In genomic region chr6:128276349-128276748, GRCm38 (mm10) we compare ENCODE assay signal across 25 mouse cellular contexts. TPM values are rescaled to one million over a fixed set of nuclear protein-coding genes. Genes with fewer than 3 reads are reported as not detected.
DNase-seq lines count a peak whose midpoint lies in the region; ATAC-seq and TF ChIP-seq lines count a peak whose summit lies in the region.
"Had no signal": no experiment of that assay in that cellular context is flagged by ENCODE, and none has a peak within 500 bp of the region (broad histone marks: within the 10 kb centered on the region; RNA-seq: fewer than 3 reads in every experiment).

No protein-coding gene starts in this region.

- H3K9me3 ChIP-seq in heart, embryonic 11.5 days (replicated peaks; ENCODE audit: control insufficient read depth, low read length) = no peaks in the 10 kb centered on the region
- H3K9me3 ChIP-seq in E14TG2a.4 (ENCODE audit: low read length) = no peaks in the 10 kb centered on the region
- H3K9me3 ChIP-seq: embryonic facial prominence, embryonic 12.5 days; embryonic facial prominence, embryonic 15.5 days; forebrain, embryonic 12.5 days; forebrain, embryonic 15.5 days; heart, embryonic 10.5 days; hindbrain, embryonic 12.5 days; hindbrain, embryonic 15.5 days had no signal

- no peak for TF ChIP-seq POLR2A in heart, adult 2 months (IDR thresholded peaks at IDR 0.05; ENCODE audit: insufficient read depth, low read depth, low read length)

- H3K9ac ChIP-seq in heart, adult 2 months (ENCODE audit: low read depth, low read length) = no peak overlapping the region
- H3K9ac ChIP-seq in heart, embryonic 11.5 days (ENCODE audit: low read depth, low read length) = no peak overlapping the region
- H3K9ac ChIP-seq: embryonic facial prominence, embryonic 12.5 days; embryonic facial prominence, embryonic 15.5 days; forebrain, embryonic 12.5 days; forebrain, embryonic 15.5 days; hindbrain, embryonic 12.5 days; hindbrain, embryonic 15.5 days had no signal

- 57% methylated on average over 6 of the region's 6 CpGs for WGBS in heart, adult 2 months
- 89% methylated on average over 6 of the region's 6 CpGs for WGBS in heart, embryonic 11.5 days (ENCODE audit: insufficient replicate concordance)

- 0 out of 2 replicates have a peak, but pooled peaks have one; percentile 23 for TF ChIP-seq EP300 in heart, adult 2 months (IDR thresholded peaks at IDR 0.05; ENCODE audit: insufficient read depth, low read depth, low read length)

- H3K79me2 ChIP-seq in heart, adult 2 months (replicated peaks; ENCODE audit: control insufficient read depth, insufficient read depth, low read length) = 0 out of 2 replicates have a peak, but pooled peaks cover 2% of the 10 kb centered on the region

- H3K27me3 ChIP-seq in heart, adult 2 months (ENCODE audit: control insufficient read depth, insufficient read depth, low read length) = no peaks in the 10 kb centered on the region
- H3K27me3 ChIP-seq in heart, embryonic 11.5 days (ENCODE audit: control insufficient read depth, insufficient read depth, low read length) = no peaks in the 10 kb centered on the region
- no peaks in the 10 kb centered on the region for H3K27me3 ChIP-seq in E14TG2a.4 (ENCODE audit: insufficient read depth, low read length)
- H3K27me3 ChIP-seq: embryonic facial prominence, embryonic 12.5 days; embryonic facial prominence, embryonic 15.5 days; forebrain, embryonic 15.5 days; hindbrain, embryonic 12.5 days; hindbrain, embryonic 15.5 days had no signal

- TF ChIP-seq CTCF in heart, adult 2 months (IDR thresholded peaks at IDR 0.05) = no peak
- TF ChIP-seq CTCF in E14TG2a.4 (conservative IDR thresholded peaks at IDR 0.05; ENCODE audit: low read length) = no peak

- no peaks in the 10 kb centered on the region for H3K36me3 ChIP-seq in heart, adult 2 months (ENCODE audit: control insufficient read depth, insufficient read depth, low read length)
- H3K36me3 ChIP-seq in heart, embryonic 11.5 days (ENCODE audit: control insufficient read depth, insufficient read depth, low read length) = no peaks in the 10 kb centered on the region
- no peaks in the 10 kb centered on the region for H3K36me3 ChIP-seq in E14TG2a.4 (ENCODE audit: insufficient read depth, low read length)
- H3K36me3 ChIP-seq: embryonic facial prominence, embryonic 12.5 days; embryonic facial prominence, embryonic 15.5 days; forebrain, embryonic 12.5 days; forebrain, embryonic 15.5 days; hindbrain, embryonic 12.5 days; hindbrain, embryonic 15.5 days had no signal

- DNase-seq in heart, adult 2 months = no peak
- peak; percentile 78 for DNase-seq in adipocyte (ENCODE audit: low spot score)
- no peak for DNase-seq in layer of hippocampus, postnatal 14 days (ENCODE audit: low spot score in 2 of 2)
- DNase-seq: adrenal gland, postnatal 10 days; adrenal gland, postnatal 36 days; cerebellum, adult 11 months; cerebellum, adult 2 months; cerebellum, adult 9-11 months; gastrocnemius, postnatal 10 days; gastrocnemius, postnatal 36 days; kidney, adult 18-20 months had no signal

- intact Hi-C loops in heart, adult 2 months (cut with DNase I) = no loop called here

- H3K4me2 ChIP-seq in heart, embryonic 11.5 days = no peak overlapping the region
- H3K4me2 ChIP-seq: embryonic facial prominence, embryonic 12.5 days; embryonic facial prominence, embryonic 15.5 days; forebrain, embryonic 12.5 days; forebrain, embryonic 15.5 days; hindbrain, embryonic 12.5 days; hindbrain, embryonic 15.5 days had no signal

- no peak overlapping the region for H3K27ac ChIP-seq in heart, adult 2 months
- H3K27ac ChIP-seq in heart, embryonic 11.5 days (ENCODE audit: low read depth, low read length) = no peak overlapping the region
- H3K27ac ChIP-seq: embryonic facial prominence, embryonic 15.5 days; forebrain, embryonic 12.5 days; forebrain, embryonic 15.5 days; heart, embryonic 10.5 days; hindbrain, embryonic 12.5 days; hindbrain, embryonic 15.5 days had no signal

- H3K4me3 ChIP-seq in heart, adult 2 months = no peak overlapping the region
- H3K4me3 ChIP-seq in heart, embryonic 11.5 days (ENCODE audit: low read depth, low read length) = no peak overlapping the region
- H3K4me3 ChIP-seq in E14TG2a.4 (replicated peaks; ENCODE audit: low read length) = peak overlapping the region; percentile 48; the same call in 1 of the 2 replicates
- H3K4me3 ChIP-seq: embryonic facial prominence, embryonic 12.5 days; embryonic facial prominence, embryonic 15.5 days; forebrain, embryonic 12.5 days; forebrain, embryonic 15.5 days; heart, embryonic 10.5 days; hindbrain, embryonic 12.5 days; hindbrain, embryonic 15.5 days had no signal

- H3K4me1 ChIP-seq in heart, adult 2 months (ENCODE audit: control insufficient read depth, insufficient read depth, low read length) = peaks cover 18% of the 10 kb centered on the region
- H3K4me1 ChIP-seq in heart, embryonic 11.5 days (ENCODE audit: control insufficient read depth, insufficient read depth, low read length) = 0 out of 2 replicates have a peak, but pooled peaks cover 3% of the 10 kb centered on the region
- peaks cover 75% of the 10 kb centered on the region for H3K4me1 ChIP-seq in E14TG2a.4 (replicated peaks; ENCODE audit: low read depth, low read length)
- H3K4me1 ChIP-seq: forebrain, embryonic 15.5 days; hindbrain, embryonic 12.5 days; hindbrain, embryonic 15.5 days had no signal

- no peak for ATAC-seq in heart, embryonic 11.5 days (replicated peaks; ENCODE audit: insufficient number of reproducible peaks, low FRiP score, low TSS enrichment)
- 0 out of 2 replicates have a peak, but pooled peaks have one; percentile 9 for ATAC-seq in neutrophil, adult 5-6 weeks (ENCODE audit: extremely low read depth, insufficient number of reproducible peaks, low FRiP score, poor library complexity, severe bottlenecking)
- ATAC-seq: activated CD4-positive, CD25-positive, alpha-beta regulatory T cell, adult 4 months; CD4-positive, CD25-positive, alpha-beta regulatory T cell, adult 4 months had no signal

RNA-seq across cellular contexts. Expression of gene Tead4, which starts 24.3 kb away (rescaled TPM):
- 1 to 10 TPM; 3.3 to 3.7 TPM for total RNA-seq in heart, adult 2 months (2021)
- polyA plus RNA-seq in heart, adult 2 months (2012; rRNA removed) = 0.98 and 1.8 TPM in 2 replicates
- polyA plus RNA-seq in heart, embryonic 11.5 days (2014; fragmentation: Nextera tagmentation; extraction: Ambion mirVana) = 2.3 and 4.1 TPM in 2 replicates
- total RNA-seq in neutrophil, adult 5-6 weeks (2017) = not detected in 2 replicates
- under 1 TPM; 0.62 to 0.98 TPM for total RNA-seq in layer of hippocampus, postnatal 14 days (2021)
- total RNA-seq: common myeloid progenitor, adult 5-6 weeks; hematopoietic stem cell, adult 5-6 weeks had no signal
- polyA plus RNA-seq: activated CD4-positive, CD25-positive, alpha-beta regulatory T cell, adult 4 months; CD4-positive, CD25-positive, alpha-beta regulatory T cell, adult 4 months had no signal
